Mouse (Mus musculus) spleen, postnatal 10 days (tissue): Measurements from ENCODE around the gene Hoxd4.

Experiments used
- DNase-seq, 2 experiments: peaks; one replicate each; pipeline ENCODE4 v3.0.0; 2021 to 2022; ENCODE audit warnings: low spot score in 2 of 2

Gene Hoxd4

GRCm38 (mm10) chr2:74691995-74692807 lies 19.5 kb upstream of the Hoxd4 start:
- no peak for DNase-seq

GRCm38 (mm10) chr2:74692808-74693431 lies 18.8 kb upstream of the Hoxd4 start:
- DNase-seq = no peak

GRCm38 (mm10) chr2:74693432-74693827 lies 18.3 kb upstream of the Hoxd4 start:
- no peak for DNase-seq

- no peak for DNase-seq
Observed at GRCm38 (mm10) chr2:74694066-74694465, 17.7 kb upstream of the Hoxd4 start.

- no peak for DNase-seq
Observed at GRCm38 (mm10) chr2:74695383-74695782, 16.3 kb upstream of the Hoxd4 start.

GRCm38 (mm10) chr2:74695813-74696430 lies 15.8 kb upstream of the Hoxd4 start:
- no peak for DNase-seq

GRCm38 (mm10) chr2:74696442-74697335 lies 15.0 kb upstream of the Hoxd4 start:
- no peak for DNase-seq

GRCm38 (mm10) chr2:74697567-74698121 lies 14.1 kb upstream of the Hoxd4 start, which contains the start of gene Hoxd9:
Hoxd9 (plus strand) TSS chr2:74697727.
- no peak for DNase-seq

GRCm38 (mm10) chr2:74698201-74699052 lies 13.3 kb upstream of the Hoxd4 start:
- no peak for DNase-seq

GRCm38 (mm10) chr2:74699053-74699430 lies 12.7 kb upstream of the Hoxd4 start:
- DNase-seq = no peak

- DNase-seq = no peak
Observed at GRCm38 (mm10) chr2:74699664-74700545, 11.8 kb upstream of the Hoxd4 start.

GRCm38 (mm10) chr2:74700546-74701112 lies 11.1 kb upstream of the Hoxd4 start:
- no peak for DNase-seq

GRCm38 (mm10) chr2:74701949-74702819 lies 9.5 kb upstream of the Hoxd4 start:
- DNase-seq = peak; percentile 44 to 77

- DNase-seq = no peak
Observed at GRCm38 (mm10) chr2:74702820-74703219, 8.9 kb upstream of the Hoxd4 start.

- no peak for DNase-seq
Observed at GRCm38 (mm10) chr2:74703317-74703716, 8.4 kb upstream of the Hoxd4 start.

GRCm38 (mm10) chr2:74703720-74704392 lies 7.9 kb upstream of the Hoxd4 start:
- DNase-seq = no peak

GRCm38 (mm10) chr2:74704393-74704998 lies 7.2 kb upstream of the Hoxd4 start, which contains the start of gene Hoxd8:
Hoxd8 (plus strand) TSS chr2:74704615.
- no peak for DNase-seq
